Mouse (Mus musculus) Patski (cell line): ENCODE measurements at regions not wholly inside any gene's neighbourhood (a gene's known extent, or its start where the extent isn't known, plus 50 kb on each side); places are given as distances from the start of the nearest gene placed in this dataset.
"Not testable (repeated sequence)": the region's sequence is repeated elsewhere in the genome, so short reads cannot be mapped to it uniquely, and the experiment has no call there.

ENCODE experiments used
- ATAC-seq: fragments of 100-300 bp; one replicate; pipeline ENCODE4 v1.8.0; 2021
- CTCF ChIA-PET: fragments of 350-600 bp; sonication (Branson Sonifier 250); formaldehyde crosslinking; loops from one replicate; lab custom pipeline; 2022; ENCODE audit warnings: inconsistent platforms; lab: Charles Lee
- POLR2A ChIA-PET: fragments of 350-600 bp; sonication (Branson Sonifier 250); formaldehyde crosslinking; loops from one replicate; lab custom pipeline; 2022; ENCODE audit warnings: antibody characterized with exemption, inconsistent platforms; lab: Charles Lee
- DNase-seq: peaks from one replicate; pipeline ENCODE4 v3.0.0-alpha.2; 2011; ENCODE audit warnings: low read depth, low spot score
- H3K27me3 ChIP-seq: fragments of 371-371 bp; one replicate; pipeline ENCODE4 v1.5.1; 2021
- CTCF ChIP-seq: fragments of 100-300 bp; IDR thresholded peaks from one replicate; pipeline ENCODE4 v1.5.1; 2021
- in situ Hi-C: fragments of 300-500 bp; cut with MboI; formaldehyde crosslinking; loops from 3 replicates; pipeline ENCODE4 v1.11.1; 2018; ENCODE audit warnings: low pct_unique_long_range_greater_than_20kb, mixed read lengths

GRCm38 (mm10) chr10:3192291-3192690, 75.3 kb downstream of the H60c start:
- in situ Hi-C loops = no loop called here
- ChIA-PET POLR2A (no interaction called here), CTCF (interaction anchor here (1.0 kb wide), 1 partner anchor 11 kb away, joined by 3 read pairs; no protein-coding TSS in a partner anchor)
- ATAC-seq = no peak
- no peaks in the 10 kb centered on the region for H3K27me3 ChIP-seq
- DNase-seq = no peak
- no peak for TF ChIP-seq CTCF

DNA sequence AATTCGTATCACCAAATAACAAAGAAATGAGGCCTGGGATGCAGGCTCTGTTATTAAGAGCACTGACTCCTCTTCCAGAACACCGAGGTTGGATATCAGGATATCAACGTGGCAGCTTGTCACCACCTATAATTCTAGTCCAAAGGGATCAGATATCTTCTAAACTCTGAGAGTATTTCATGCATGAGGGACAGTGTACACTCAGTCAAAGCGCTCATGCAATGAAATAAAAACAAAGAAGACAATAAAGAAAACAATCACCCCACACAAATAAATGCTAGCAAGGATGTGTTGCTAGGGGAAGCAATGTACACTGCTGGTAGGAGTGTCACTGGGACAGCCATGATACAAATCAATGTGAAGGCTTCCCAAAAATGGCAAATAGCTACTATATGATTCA, 79.2 kb downstream of the H60c start:
- DNase-seq (no peak), ATAC-seq (no peak)
- H3K27me3 ChIP-seq = no peaks in the 10 kb centered on the region
- CTCF ChIA-PET = no interaction called here
- in situ Hi-C loops = no loop called here
- POLR2A ChIA-PET = no interaction called here
- TF ChIP-seq CTCF = no peak

DNA sequence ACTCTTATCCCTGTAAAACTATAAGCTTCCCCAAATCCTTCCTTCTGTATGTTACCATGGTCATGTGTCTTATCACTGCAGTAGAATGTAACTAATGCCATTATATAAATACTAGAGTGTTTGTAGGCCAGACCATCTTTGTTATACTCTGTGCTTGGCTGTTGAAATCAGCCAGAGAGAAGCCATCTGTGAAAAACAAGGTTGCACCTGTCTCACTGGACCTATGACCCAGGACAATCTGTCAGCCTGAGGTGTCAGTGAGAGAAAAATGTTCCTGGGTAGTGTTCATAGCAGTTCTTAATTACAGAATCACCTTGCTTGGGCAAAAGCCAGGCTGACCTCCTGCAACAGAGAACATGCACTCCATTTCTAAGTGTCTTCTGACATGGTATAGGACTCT, 87.5 kb downstream of the H60c start:
- no peak for ATAC-seq
- in situ Hi-C loops = no loop called here
- ChIA-PET POLR2A (no interaction called here), CTCF (interaction anchor here (1.2 kb wide), 1 partner anchor 13 kb away, joined by 3 read pairs; no protein-coding TSS in a partner anchor)
- TF ChIP-seq CTCF = no peak
- DNase-seq = no peak
- H3K27me3 ChIP-seq = no peaks in the 10 kb centered on the region

DNA sequence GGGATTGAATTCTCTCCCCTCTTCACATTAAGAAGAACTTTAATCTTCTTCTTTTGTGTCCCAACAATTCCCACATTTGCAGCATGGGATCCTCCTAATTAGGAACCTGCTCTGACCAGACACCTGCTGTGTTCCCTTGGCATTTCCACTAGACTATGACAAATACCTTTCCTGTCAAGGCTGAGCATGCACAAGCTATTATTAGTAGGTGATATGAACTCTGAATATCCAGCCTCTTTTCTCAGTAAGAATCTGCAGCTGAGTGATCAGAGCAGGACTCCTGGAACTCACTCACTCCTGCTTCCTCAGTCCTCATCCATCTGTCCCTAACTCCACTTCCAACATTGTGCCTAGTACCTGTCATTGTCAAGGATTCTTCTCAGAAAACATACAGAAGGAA, 94.0 kb downstream of the H60c start:
- in situ Hi-C loops = no loop called here
- no peak for DNase-seq
- peak; percentile 51 for ATAC-seq
- H3K27me3 ChIP-seq = no peaks in the 10 kb centered on the region
- ChIA-PET POLR2A (no interaction called here), CTCF (no interaction called here)
- TF ChIP-seq CTCF = no peak

- POLR2A ChIA-PET, DNase-seq, in situ Hi-C loops, ATAC-seq, CTCF ChIA-PET, H3K27me3 ChIP-seq: not testable (repeated sequence)
Observed at GRCm38 (mm10) chr10:3172927-3173326, 94.6 kb downstream of the H60c start.

GRCm38 (mm10) chr10:3172257-3172656, 95.3 kb downstream of the H60c start:
- no peaks in the 10 kb centered on the region for H3K27me3 ChIP-seq
- ATAC-seq (no peak), DNase-seq (no peak)
- no peak for TF ChIP-seq CTCF
- ChIA-PET CTCF (no interaction called here), POLR2A (no interaction called here)
- in situ Hi-C loops = no loop called here

DNA sequence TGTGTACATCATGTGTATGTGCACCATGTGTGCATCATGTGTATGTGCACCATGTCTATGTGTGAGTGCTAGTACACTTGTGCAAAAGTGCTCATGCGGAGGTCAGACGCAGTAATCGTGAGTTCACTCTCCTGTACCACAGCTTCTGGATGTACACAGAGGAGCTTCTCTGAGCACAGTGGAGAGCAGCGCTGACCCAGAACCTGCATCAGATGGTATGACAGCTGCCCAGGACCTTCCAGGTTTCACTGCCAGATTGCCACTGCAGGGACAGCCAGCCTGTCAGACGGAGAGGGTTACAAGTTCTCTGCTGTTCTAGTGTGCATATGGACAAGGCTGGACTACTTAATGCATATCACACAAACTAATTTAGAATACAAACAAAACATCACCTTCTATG, 96.2 kb downstream of the H60c start:
- in situ Hi-C loops = no loop called here
- H3K27me3 ChIP-seq = no peaks in the 10 kb centered on the region
- ChIA-PET CTCF (no interaction called here), POLR2A (no interaction called here)
- no peak for TF ChIP-seq CTCF
- DNase-seq (no peak), ATAC-seq (no peak)

DNA sequence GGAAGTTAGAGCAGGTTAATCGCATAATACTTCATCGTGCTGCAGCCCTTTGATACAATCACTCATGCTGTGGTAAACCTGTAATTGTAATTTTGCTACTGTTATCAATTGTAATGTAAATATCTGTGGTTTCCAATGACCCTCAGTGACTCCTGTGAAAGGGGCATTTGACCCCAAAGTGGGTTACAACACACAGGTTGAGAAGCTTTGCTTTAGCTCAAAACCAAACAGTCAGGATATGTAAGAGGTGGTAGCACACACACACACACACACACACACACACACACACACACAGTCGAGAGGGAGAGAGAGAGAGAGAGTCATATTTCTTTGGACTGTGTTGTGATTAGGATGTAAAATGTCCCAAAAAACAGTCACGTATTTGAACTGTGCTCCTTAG, 112.0 kb downstream of the H60c start:
- in situ Hi-C loops = no loop called here
- DNase-seq = no peak
- no peak for TF ChIP-seq CTCF
- CTCF ChIA-PET = no interaction called here
- no peak for ATAC-seq
- POLR2A ChIA-PET = no interaction called here
- H3K27me3 ChIP-seq = no peaks in the 10 kb centered on the region

- DNase-seq (no peak), ATAC-seq (no peak)
- ChIA-PET POLR2A (no interaction called here), CTCF (interaction anchor here (1.6 kb wide), 1 partner anchor 22 kb away, joined by 3 read pairs; no protein-coding TSS in a partner anchor)
- in situ Hi-C loops = no loop called here
- TF ChIP-seq CTCF = no peak
- H3K27me3 ChIP-seq = no peaks in the 10 kb centered on the region
Observed at GRCm38 (mm10) chr10:3148171-3148570, 119.4 kb downstream of the H60c start.

DNA sequence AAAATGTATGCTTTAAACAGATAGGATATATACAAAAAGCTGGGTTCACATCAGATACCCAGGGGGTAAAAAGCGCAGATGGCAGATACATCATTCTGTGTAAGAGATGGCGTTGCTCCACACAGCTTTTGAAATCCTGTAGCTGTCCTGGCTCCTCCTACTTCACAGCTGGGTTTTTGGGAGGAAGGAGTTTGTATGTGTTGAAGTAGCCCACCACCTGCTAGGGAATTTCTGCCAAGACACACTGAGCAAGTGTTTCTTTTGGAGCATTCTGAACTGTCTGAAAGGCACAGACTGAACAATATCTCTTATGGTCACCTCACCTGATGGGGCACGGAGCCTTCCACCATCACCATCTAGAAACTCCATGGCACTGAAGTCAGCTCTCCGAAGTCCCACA, 128.3 kb downstream of the H60c start:
- ATAC-seq (no peak), DNase-seq (no peak)
- ChIA-PET POLR2A (no interaction called here), CTCF (no interaction called here)
- H3K27me3 ChIP-seq = no peaks in the 10 kb centered on the region
- in situ Hi-C loops = no loop called here
- no peak for TF ChIP-seq CTCF

DNA sequence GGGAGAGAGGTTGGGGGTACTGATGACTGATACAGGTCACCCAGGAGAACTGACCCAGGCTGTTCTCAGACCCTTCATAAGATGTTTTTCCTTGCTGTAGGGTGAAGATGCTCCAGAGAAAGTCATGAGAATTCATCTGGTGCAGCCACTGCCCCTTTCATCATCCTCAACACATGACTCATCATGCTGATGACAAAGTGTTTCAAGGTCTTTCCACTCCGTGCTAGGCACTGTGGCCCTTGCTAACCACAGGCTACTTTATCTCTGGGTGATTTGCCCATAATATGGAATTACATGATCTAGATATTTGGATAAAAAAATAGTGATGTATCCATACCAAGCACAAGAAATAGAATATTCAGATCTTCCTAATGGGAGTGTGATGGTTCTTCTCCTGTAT, 140.1 kb downstream of the H60c start:
- ChIA-PET CTCF (no interaction called here), POLR2A (no interaction called here)
- no peaks in the 10 kb centered on the region for H3K27me3 ChIP-seq
- no peak for TF ChIP-seq CTCF
- ATAC-seq = no peak
- in situ Hi-C loops = no loop called here
- no peak for DNase-seq

DNA sequence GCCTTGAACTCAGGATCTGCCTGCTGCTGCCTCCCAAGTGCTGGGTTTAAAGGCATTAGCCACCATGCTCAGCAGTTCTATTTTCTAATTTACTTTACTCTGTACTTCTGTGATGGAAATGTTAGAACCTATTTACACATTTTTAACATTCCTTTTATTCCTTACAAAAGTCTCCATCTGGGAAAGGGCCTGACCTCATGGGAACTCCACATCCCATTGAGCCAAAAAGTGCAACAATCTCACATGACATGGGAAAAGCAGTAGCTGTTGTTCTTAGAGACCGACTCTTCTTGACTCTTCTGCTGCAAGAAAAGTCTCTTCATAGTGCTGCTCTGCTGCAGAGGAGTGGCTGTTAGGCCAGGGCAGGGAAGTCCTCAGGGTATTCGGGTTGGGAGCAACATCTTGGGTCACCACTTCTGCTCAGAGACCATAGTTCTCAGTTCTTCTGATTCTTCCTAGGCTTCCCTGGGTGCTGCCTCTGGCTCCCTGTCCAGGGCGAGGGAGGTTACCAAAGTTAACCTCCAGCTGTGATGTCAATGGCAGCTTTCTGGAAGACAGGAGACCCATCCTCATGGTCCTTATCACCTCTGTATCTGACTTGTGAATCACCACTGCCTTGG, 150.0 kb downstream of the H60c start:
- in situ Hi-C loops = no loop called here
- no peak for DNase-seq
- CTCF ChIA-PET = no interaction called here
- no peaks in the 10 kb centered on the region for H3K27me3 ChIP-seq
- POLR2A ChIA-PET = no interaction called here
- TF ChIP-seq CTCF = no peak
- ATAC-seq = no peak

DNA sequence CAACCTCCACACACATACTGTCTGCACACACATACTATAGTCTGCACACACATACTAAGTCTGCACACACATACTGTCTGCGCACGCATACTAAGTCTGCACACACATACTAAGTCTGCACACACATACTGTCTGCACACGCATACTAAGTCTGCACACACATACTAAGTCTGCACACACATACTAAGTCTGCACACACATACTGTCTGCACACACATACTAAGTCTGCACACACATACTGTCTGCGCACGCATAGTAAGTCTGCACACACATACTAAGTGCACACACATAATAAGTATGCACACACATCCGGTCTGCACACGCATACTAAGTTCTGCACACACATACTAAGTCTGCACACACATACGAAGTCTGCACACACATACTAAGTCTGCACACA, 153.2 kb downstream of the H60c start:
- POLR2A ChIA-PET, ATAC-seq, H3K27me3 ChIP-seq, in situ Hi-C loops, DNase-seq, CTCF ChIA-PET: not testable (repeated sequence)
